Mouse (Mus musculus) brain, embryonic 14.5 days (tissue): ENCODE measurements around the gene Fstl3.

Source experiments
- CTCF ChIP-seq: fragments of 200-500 bp; IDR thresholded peaks from 2 replicates; pipeline ENCODE4 v1.5.1; 2012; ENCODE audit warnings: inconsistent platforms, mild to moderate bottlenecking, moderate library complexity, borderline replicate concordance; ENCODE audit not compliant: insufficient read depth, insufficient read length; ENCODE audit errors: extremely low read depth
- POLR2A ChIP-seq: fragments of 200-500 bp; IDR thresholded peaks from 2 replicates; pipeline ENCODE4 v1.6.1; 2012; ENCODE audit warnings: mild to moderate bottlenecking, inconsistent platforms, borderline replicate concordance; ENCODE audit not compliant: poor library complexity, insufficient read depth, insufficient read length, severe bottlenecking; ENCODE audit errors: extremely low read depth

DNA sequence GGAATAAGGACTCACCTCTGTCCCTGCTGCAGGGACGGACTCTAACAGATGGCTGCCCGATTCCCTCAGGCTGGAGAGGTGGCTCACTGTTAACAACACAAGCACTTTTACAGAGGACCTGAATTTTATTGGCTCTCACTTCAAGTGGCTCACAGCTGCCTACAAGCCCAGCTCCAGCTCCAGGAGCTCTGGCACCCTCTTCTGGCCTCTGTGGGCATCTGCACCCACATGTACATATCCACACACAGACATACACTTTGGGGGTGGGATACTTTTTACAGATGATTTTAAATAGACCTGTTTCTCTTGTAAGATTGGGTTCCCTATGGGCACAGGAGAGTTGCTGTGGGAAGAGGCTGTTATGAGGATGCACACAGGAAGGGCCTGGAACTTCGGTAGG, 4.8 kb upstream of the Fstl3 start:
- TF ChIP-seq CTCF (0 out of 2 replicates have a peak, but pooled peaks have one; percentile 3), POLR2A (no peak)
